Mouse (Mus musculus): ENCODE results near the gene Anks1b. TPM values are rescaled to one million over a fixed set of nuclear protein-coding genes. Genes with fewer than 3 reads are reported as not detected.
A peak's percentile ranks its signal among the peaks of the same experiment; 100 is the strongest.

Anks1b gene
- polyA plus RNA-seq, 1 experiment from 2014 or later, result 46.0 TPM

DNA sequence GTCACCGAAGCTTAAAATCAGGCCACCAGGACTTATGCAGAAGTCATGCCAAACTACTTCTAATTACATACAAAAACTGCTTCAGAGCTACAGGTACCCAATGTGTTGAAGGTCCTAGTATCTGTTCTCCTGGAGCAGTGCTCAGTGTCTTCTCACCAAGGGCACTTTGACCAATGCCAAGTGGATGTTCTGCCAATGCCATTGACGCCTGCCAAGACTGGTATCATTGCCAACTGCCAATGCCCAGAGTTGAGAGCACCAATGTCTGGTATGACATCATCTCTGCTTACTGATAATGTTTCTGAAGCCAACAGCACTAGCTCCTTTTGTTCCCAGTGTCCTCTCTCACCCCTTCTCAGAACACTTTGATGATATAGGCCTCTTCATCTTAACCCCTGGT lies 793.4 kb downstream of the Anks1b start:
- no peak for ATAC-seq
- H3K27ac ChIP-seq, result no peak overlapping the region
- WGBS, result 91% methylated on average over 2 of the region's 2 CpGs
- H3K4me2 ChIP-seq (replicated peaks), result no peak overlapping the region
- H3K27me3 ChIP-seq, result no peaks in the 10 kb centered on the region
- H3K4me1 ChIP-seq (replicated peaks), result no peaks in the 10 kb centered on the region
- H3K9ac ChIP-seq (replicated peaks), result no peak overlapping the region
- no peak overlapping the region for H3K4me3 ChIP-seq (replicated peaks)
- no peaks in the 10 kb centered on the region for H3K36me3 ChIP-seq
- H3K9me3 ChIP-seq, result no peaks in the 10 kb centered on the region

DNA sequence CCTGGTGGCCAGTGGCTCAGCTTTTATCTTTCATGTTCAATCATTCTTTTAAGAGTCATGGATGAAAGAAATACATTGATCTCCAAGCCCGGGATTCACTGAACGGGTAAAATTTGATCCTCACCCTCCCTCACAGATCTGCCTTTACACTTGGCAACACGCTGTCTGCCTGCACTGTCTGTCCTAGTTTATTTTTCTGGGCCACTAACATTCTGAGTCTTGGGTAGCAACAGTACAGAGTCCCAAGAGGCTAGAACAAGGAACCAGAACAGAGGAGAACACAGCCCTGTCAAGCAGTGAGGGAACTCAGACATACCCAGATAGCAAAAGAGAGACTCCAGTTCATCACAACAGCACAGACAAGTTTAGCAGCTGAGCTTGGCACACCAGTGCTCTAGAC lies 797.0 kb downstream of the Anks1b start:
- H3K27me3 ChIP-seq, result no peaks in the 10 kb centered on the region
- ATAC-seq, result no peak
- no peak overlapping the region for H3K27ac ChIP-seq
- no peaks in the 10 kb centered on the region for H3K36me3 ChIP-seq
- H3K4me3 ChIP-seq (replicated peaks), result no peak overlapping the region
- H3K9me3 ChIP-seq, result no peaks in the 10 kb centered on the region
- 91% methylated on average over 3 of the region's 3 CpGs for WGBS
- H3K4me1 ChIP-seq (replicated peaks), result no peaks in the 10 kb centered on the region
- no peak overlapping the region for H3K9ac ChIP-seq (replicated peaks)
- H3K4me2 ChIP-seq (replicated peaks), result no peak overlapping the region

DNA sequence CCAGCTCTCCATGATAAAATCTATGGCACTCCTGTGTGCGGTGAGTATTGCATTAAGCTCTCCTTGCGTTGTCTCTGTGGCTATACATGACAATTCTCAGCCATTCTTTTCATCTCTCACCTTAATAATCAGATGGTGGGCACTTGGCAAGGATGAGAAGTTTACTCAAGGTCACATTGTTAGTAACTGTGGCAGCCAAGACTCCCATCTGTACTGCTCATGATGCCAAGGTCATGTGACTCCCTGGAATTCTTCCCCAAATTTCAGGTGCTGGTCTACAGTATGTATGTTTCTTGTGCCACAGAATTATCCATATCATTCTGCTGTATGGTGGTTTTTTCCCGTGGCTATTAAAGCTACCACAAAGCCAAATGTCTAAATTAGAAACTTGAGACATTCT lies 798.8 kb downstream of the Anks1b start:
- 84% methylated on average over 3 of the region's 3 CpGs for WGBS
- ATAC-seq, result no peak

DNA sequence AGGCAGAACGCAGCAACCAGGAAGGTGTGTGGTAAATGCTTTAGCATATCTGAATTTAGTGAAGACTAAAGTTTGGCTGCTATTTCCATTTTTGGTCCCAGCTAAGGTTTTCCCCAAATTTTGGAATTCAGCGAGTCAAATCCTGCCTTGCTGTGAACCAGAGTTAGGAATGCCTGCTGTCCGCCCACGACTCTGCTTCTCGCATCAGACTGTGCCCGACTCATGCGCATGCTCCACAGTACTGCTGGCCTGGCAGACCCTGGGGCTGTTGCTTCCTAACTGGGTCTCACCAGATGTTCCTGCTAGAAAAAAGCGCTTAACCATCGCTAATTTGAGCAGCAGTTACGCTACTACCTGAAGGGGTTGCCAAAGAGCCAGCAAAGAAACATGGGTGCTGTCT lies 801.1 kb downstream of the Anks1b start:
- no peaks in the 10 kb centered on the region for H3K4me1 ChIP-seq (replicated peaks)
- no peak for ATAC-seq
- H3K9ac ChIP-seq (replicated peaks), result no peak overlapping the region
- H3K27me3 ChIP-seq, result no peaks in the 10 kb centered on the region
- 88% methylated on average over 10 of the region's 10 CpGs for WGBS
- H3K9me3 ChIP-seq, result no peaks in the 10 kb centered on the region
- no peak overlapping the region for H3K4me3 ChIP-seq (replicated peaks)
- no peak overlapping the region for H3K4me2 ChIP-seq (replicated peaks)
- H3K27ac ChIP-seq, result no peak overlapping the region
- H3K36me3 ChIP-seq, result no peaks in the 10 kb centered on the region

More for the DNA sequence above, 798.8 kb downstream of the Anks1b start:
- no peaks in the 10 kb centered on the region for H3K9me3 ChIP-seq
- no peaks in the 10 kb centered on the region for H3K4me1 ChIP-seq (replicated peaks)
- no peaks in the 10 kb centered on the region for H3K36me3 ChIP-seq
- H3K9ac ChIP-seq (replicated peaks), result no peak overlapping the region
- no peak overlapping the region for H3K27ac ChIP-seq
- no peak overlapping the region for H3K4me2 ChIP-seq (replicated peaks)
- no peak overlapping the region for H3K4me3 ChIP-seq (replicated peaks)
- H3K27me3 ChIP-seq, result no peaks in the 10 kb centered on the region

DNA sequence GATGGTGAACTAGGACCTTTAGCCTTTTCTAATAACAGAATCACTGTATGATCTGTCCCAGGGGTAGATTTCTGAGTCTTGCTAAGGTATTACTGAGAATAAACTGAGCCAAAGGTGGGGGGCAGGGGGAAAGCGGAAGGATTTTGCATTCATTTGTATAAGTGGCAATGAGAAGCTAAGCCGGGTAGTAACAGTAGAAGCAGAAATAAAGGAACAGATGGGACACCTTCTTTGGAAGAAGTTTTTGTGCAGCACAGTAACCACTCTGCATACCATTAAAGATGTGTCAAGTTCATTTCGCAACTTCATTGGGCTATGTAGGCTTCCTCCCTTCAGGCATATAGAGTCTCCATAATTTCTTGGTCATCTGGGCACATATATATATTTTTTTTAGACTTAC lies 804.1 kb downstream of the Anks1b start:
- Histone ChIP-seq H3K27me3 (no peaks in the 10 kb centered on the region), H3K9me3 (no peaks in the 10 kb centered on the region), H3K4me1 (replicated peaks) (no peaks in the 10 kb centered on the region), H3K27ac (no peak overlapping the region), H3K9ac (replicated peaks) (no peak overlapping the region), H3K36me3 (no peaks in the 10 kb centered on the region), H3K4me2 (replicated peaks) (no peak overlapping the region), H3K4me3 (replicated peaks) (no peak overlapping the region)
- 80% methylated on average over 3 of the region's 3 CpGs for WGBS
- no peak for ATAC-seq

DNA sequence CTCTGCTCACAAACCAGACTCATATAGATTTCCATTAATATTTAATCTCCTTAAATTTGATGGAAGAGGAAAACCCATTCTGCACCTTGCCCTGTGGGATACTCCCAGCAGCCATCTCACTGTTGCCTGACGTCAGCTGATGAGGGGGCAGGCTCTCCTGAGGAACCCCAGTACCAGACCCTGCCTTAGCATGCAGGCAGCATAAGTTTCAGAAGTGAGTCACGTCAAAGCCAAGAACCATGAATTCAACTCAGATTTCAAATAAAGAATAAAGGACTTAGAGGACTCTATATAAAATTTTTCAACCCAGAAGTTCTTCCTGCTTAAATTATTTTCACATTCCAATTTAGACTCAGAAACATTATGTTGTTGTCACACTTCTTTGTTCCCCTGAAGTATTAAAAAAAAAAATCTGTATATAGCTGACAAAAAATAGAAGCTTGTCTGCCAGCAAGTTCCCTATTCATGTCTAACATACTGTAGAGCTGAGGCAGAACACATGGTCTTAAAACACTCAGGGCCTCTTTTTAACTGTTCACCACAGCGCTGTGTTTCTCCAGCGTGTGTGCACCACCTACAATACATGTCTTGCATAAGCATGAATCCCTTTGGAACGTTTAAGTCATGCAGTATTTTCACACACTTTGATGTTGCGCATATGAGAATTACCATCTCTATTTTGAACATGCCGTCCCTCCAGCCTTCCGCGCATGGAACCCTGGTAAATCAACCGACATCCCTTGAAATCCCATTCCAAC lies 806.6 kb downstream of the Anks1b start:
- H3K9ac ChIP-seq (replicated peaks), result no peak overlapping the region
- ATAC-seq, result no peak
- 78% methylated on average over 10 of the region's 10 CpGs for WGBS
- no peak overlapping the region for H3K4me2 ChIP-seq (replicated peaks)
- no peaks in the 10 kb centered on the region for H3K27me3 ChIP-seq
- H3K9me3 ChIP-seq, result no peaks in the 10 kb centered on the region
- no peak overlapping the region for H3K4me3 ChIP-seq (replicated peaks)
- no peak overlapping the region for H3K27ac ChIP-seq
- no peaks in the 10 kb centered on the region for H3K4me1 ChIP-seq (replicated peaks)
- no peaks in the 10 kb centered on the region for H3K36me3 ChIP-seq

DNA sequence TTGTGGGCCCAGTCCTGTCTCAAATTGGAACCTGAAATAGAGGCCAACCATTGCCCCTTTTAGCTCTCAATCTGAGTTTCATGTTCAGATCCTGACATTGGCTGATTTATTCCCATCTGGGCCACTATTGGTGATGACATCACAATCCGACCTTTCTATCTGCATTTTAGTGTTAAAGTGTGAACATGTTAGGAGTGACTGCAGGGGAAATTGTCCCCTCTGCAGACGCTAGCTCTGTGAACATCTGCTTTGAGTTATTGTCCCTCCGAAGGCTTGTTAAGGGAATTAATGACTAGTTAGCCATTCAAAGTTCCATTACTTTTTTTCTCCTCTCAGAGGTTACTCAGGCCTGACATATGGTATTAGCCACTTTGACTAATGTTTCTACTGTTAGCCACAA lies 810.5 kb downstream of the Anks1b start:
- WGBS, result 72% methylated on average over 3 of the region's 3 CpGs
- H3K27me3 ChIP-seq, result no peaks in the 10 kb centered on the region
- H3K4me3 ChIP-seq (replicated peaks), result no peak overlapping the region

DNA sequence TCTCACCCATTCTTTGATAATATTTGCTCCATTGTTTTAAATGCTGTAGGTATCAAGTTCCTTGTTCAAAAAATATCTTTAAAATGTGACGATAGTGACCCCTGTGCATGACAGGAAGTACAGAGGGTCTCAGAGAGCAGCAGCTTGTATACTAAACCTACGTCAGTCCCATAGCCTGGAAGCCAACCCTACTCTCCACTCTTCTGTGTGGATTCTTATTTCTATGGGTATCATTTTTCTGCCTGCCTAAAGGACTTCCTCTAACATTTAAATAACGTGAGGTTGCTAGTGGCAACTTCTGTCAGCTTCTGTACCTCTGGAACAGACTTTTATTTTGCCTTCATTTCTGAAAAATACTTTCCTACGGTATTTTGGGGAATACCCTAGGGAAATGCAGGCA lies 812.1 kb downstream of the Anks1b start:
- no peak for ATAC-seq

More for the DNA sequence above, 810.5 kb downstream of the Anks1b start:
- Histone ChIP-seq H3K27ac (no peak overlapping the region), H3K9me3 (no peaks in the 10 kb centered on the region), H3K9ac (replicated peaks) (no peak overlapping the region), H3K4me1 (replicated peaks) (no peaks in the 10 kb centered on the region), H3K36me3 (no peaks in the 10 kb centered on the region), H3K4me2 (replicated peaks) (no peak overlapping the region)
- no peak for ATAC-seq

DNA sequence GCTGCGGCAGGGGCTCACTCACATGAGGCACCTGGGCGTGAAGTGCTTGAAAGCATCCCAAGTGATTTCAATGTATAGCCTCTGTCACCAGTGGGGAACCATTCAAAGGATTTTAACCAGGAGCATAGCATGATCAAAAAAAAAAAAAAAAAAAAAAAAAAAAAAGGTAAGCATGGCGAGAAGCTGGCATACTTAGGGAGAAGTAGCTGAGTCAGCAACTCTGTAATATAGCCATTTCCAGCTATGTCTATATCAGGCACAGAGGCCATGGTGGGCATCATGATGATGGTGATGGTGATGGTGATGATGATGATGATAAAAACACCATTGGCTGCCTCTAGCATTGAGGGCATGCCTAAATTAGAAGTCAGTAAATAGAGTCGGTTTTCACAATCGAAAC lies 814.8 kb downstream of the Anks1b start:
- H3K4me1 ChIP-seq (replicated peaks), result peaks cover 4% of the 10 kb centered on the region
- 90% methylated on average over 5 of the region's 5 CpGs for WGBS
- ATAC-seq, result no peak

More for the DNA sequence above, 812.1 kb downstream of the Anks1b start:
- 80% methylated on average over 4 of the region's 4 CpGs for WGBS
- Histone ChIP-seq H3K9me3 (no peaks in the 10 kb centered on the region), H3K27me3 (no peaks in the 10 kb centered on the region), H3K36me3 (no peaks in the 10 kb centered on the region), H3K4me2 (replicated peaks) (no peak overlapping the region), H3K4me3 (replicated peaks) (no peak overlapping the region), H3K9ac (replicated peaks) (no peak overlapping the region), H3K27ac (no peak overlapping the region), H3K4me1 (replicated peaks) (peaks cover 4% of the 10 kb centered on the region)

DNA sequence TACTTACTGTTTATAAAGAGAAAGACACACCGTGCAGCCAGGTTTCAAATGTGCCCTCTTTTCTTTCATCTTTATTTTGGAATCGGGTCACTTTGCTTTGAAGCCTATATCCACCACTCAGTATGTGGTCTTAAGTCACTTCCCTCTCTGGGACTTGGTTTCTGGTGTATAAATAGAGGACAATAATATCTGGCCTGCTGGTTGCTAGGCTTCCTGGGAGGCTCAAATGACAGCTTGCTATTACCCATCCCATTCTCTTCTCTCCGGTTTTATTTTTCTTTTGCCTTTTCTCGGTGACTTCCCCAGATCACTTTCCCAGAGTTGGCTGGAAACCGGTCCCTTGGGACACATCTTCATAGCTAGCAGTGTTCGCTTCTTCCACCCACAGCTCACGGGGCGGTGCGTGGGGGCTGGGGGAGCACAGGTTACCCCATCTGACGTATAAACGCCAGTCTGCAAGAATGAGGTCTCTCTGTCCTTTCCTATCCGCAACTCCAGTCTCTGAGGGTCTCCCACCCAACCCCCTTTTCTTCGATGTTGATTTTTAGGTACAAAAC lies 815.5 kb downstream of the Anks1b start:
- Histone ChIP-seq H3K36me3 (no peaks in the 10 kb centered on the region), H3K27ac (no peak overlapping the region), H3K4me3 (replicated peaks) (no peak overlapping the region), H3K9me3 (no peaks in the 10 kb centered on the region), H3K4me2 (replicated peaks) (no peak overlapping the region), H3K27me3 (no peaks in the 10 kb centered on the region), H3K4me1 (replicated peaks) (peaks cover 4% of the 10 kb centered on the region), H3K9ac (replicated peaks) (no peak overlapping the region)
- WGBS, result 79% methylated on average over 13 of the region's 13 CpGs
- ATAC-seq, result no peak

More for the DNA sequence above, 814.8 kb downstream of the Anks1b start:
- H3K27ac ChIP-seq, result no peak overlapping the region
- H3K4me3 ChIP-seq (replicated peaks), result no peak overlapping the region
- H3K4me2 ChIP-seq (replicated peaks), result no peak overlapping the region
- no peaks in the 10 kb centered on the region for H3K27me3 ChIP-seq
- H3K9me3 ChIP-seq, result no peaks in the 10 kb centered on the region
- no peaks in the 10 kb centered on the region for H3K36me3 ChIP-seq
- no peak overlapping the region for H3K9ac ChIP-seq (replicated peaks)

DNA sequence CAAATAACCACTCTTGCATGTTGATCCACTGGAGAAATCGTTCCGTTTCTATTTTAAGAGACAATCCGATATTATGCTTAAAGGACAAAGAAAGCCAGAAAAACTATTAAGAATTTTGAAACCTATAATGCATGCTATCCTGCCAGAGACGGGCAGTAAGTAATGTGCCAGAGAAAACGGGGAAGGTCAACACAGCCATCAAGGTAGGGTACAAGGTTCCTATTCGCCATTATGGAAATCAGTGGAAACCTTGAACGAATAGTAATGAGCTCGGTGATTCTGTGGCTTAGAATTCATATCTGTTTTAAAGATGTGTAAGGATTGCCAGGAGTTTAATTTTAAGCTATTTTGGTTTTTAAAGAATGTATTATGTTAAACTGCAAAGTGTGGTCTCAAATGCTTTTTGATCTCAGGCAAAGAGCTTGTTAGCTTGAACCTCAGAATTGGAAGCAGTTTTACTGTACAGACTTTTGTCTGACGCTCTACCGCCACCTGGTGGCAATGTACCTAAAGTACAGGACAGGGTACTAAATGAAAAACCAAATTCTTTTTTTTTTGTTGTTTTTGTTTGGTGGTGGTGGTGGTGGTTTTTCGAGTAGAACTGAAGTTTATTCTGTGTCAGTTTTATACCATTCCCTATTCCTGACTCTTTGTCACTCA lies 816.7 kb downstream of the Anks1b start:
- H3K4me3 ChIP-seq (replicated peaks), result no peak overlapping the region
- H3K4me2 ChIP-seq (replicated peaks), result no peak overlapping the region
- no peaks in the 10 kb centered on the region for H3K9me3 ChIP-seq
- H3K4me1 ChIP-seq (replicated peaks), result peaks cover 4% of the 10 kb centered on the region
- H3K9ac ChIP-seq (replicated peaks), result no peak overlapping the region
- H3K27me3 ChIP-seq, result no peaks in the 10 kb centered on the region
- peak; percentile 32; the same call in 1 of the 2 replicates for ATAC-seq
- H3K27ac ChIP-seq, result no peak overlapping the region; the same call in 1 of the 2 replicates
- no peaks in the 10 kb centered on the region for H3K36me3 ChIP-seq
- 52% methylated on average over 11 of the region's 11 CpGs for WGBS

DNA sequence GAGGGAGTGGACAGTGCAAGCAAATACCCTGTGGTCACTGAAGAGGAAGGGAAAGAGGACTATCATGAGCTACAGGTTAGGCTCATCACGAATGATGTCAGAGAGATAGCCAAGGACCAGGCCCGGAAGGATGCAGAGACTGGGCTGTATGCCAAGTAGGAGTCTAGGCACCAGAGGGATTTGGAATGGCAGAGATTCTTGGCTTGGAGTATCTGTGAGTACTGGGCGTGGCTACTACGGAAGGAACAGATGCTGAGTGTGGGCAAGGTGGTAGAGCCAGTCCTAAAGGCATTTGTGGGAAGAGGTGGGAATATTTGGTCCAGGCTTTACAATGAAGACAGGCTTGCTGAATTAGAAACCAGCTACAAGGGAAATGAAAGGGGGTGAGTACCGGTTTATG lies 823.4 kb downstream of the Anks1b start:
- WGBS, result 83% methylated on average over 5 of the region's 5 CpGs
- H3K4me3 ChIP-seq (replicated peaks), result no peak overlapping the region
- H3K27ac ChIP-seq, result peak overlapping the region; percentile 6; the same call in 1 of the 2 replicates
- ATAC-seq, result no peak
- H3K4me1 ChIP-seq (replicated peaks), result peaks cover 18% of the 10 kb centered on the region; the same call in 1 of the 2 replicates
- H3K9me3 ChIP-seq, result no peaks in the 10 kb centered on the region
- H3K36me3 ChIP-seq, result no peaks in the 10 kb centered on the region
- H3K27me3 ChIP-seq, result no peaks in the 10 kb centered on the region
- H3K4me2 ChIP-seq (replicated peaks), result no peak overlapping the region
- no peak overlapping the region for H3K9ac ChIP-seq (replicated peaks)
